Mouse (Mus musculus) neural tube, embryonic 14.5 days (tissue): Measurements from ENCODE around the gene Celf2. TPM values are rescaled to one million over a fixed set of nuclear protein-coding genes. Genes with fewer than 3 reads are reported as not detected.

Source experiments
- ATAC-seq: fragments of 200-750 bp; cut with Nextera tagmentation; 2 replicates; pipeline ENCODE4 v1.8.0; 2017; ENCODE audit warnings: low read depth, mild to moderate bottlenecking, moderate TSS enrichment, moderate library complexity
- H3K27ac ChIP-seq: fragments of 300-500 bp; sonication (generic); 2 replicates; pipeline ENCODE4 v1.5.1; 2014; ENCODE audit warnings: low read depth, mild to moderate bottlenecking, control low read depth, low read length, moderate library complexity, mixed read lengths
- H3K27me3 ChIP-seq: fragments of 300-500 bp; sonication (generic); 2 replicates; pipeline ENCODE4 v1.6.1; 2014; ENCODE audit warnings: low read length; ENCODE audit not compliant: control insufficient read depth, insufficient read depth
- H3K36me3 ChIP-seq: fragments of 300-500 bp; sonication (generic); 2 replicates; pipeline ENCODE4 v1.6.1; 2014; ENCODE audit warnings: low read length, mixed read lengths; ENCODE audit not compliant: control insufficient read depth, insufficient read depth
- H3K4me1 ChIP-seq: fragments of 300-500 bp; sonication (generic); 2 replicates; pipeline ENCODE4 v1.6.1; 2014; ENCODE audit warnings: low read length; ENCODE audit not compliant: control insufficient read depth, insufficient read depth
- H3K4me2 ChIP-seq: fragments of 300-500 bp; sonication (generic); 2 replicates; pipeline ENCODE4 v1.6.1; 2014; ENCODE audit warnings: mild to moderate bottlenecking, low read depth, low read length, control low read depth
- H3K4me3 ChIP-seq: fragments of 300-500 bp; sonication (generic); 2 replicates; pipeline ENCODE4 v1.5.1; 2014; ENCODE audit warnings: low read depth, low read length, control low read depth, mixed read lengths
- H3K9ac ChIP-seq: fragments of 300-500 bp; sonication (generic); replicated peaks from 2 replicates; pipeline ENCODE4 v1.6.1; 2014; ENCODE audit warnings: low read depth, mild to moderate bottlenecking, control low read depth, low read length, mixed read lengths
- H3K9me3 ChIP-seq: fragments of 300-500 bp; sonication (generic); 2 replicates; pipeline ENCODE4 v1.6.1; 2016; ENCODE audit warnings: low read length; ENCODE audit not compliant: control insufficient read depth
- WGBS: fragments of 180-500 bp; shearing (Covaris S2); extraction: QIAGEN DNeasy Blood & Tissue Kit; methylation state at CpG from one replicate; pipeline ENCODE4 v1.1.7; 2014; 5-methylcytosine and 5-hydroxymethylcytosine counted together
- polyA plus RNA-seq: library from polyadenylated mRNA; unstranded; fragments of >200 nt; fragmentation: Nextera tagmentation; extraction: Ambion mirVana; gene quantifications from 2 replicates; pipeline ENCODE4 v1.2.1, GENCODE M21; 2014

Celf2 gene
- polyA plus RNA-seq, 1 experiment from 2014 or later, result 161 TPM

DNA sequence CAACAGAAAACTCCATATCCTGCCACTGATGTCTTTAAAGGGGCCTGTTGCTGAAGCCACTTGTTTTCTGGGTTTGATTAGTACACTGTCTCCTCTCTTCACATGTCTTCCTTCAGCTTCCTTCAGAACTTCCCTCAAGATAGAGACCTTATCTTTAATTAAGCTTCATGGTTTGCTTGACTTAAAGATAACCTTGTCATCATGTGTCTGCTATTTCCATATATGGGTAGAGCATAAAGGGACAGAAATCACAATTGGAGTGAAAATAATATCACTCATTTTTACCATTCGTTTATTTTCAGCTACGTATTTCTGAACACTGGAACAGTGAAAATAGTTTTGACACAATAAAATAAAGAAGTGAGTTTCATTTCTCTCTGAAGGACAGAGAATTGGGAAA lies 905.0 kb downstream of the Celf2 start:
- Histone ChIP-seq H3K36me3 (peaks cover 3% of the 10 kb centered on the region; the same call in 1 of the 2 replicates), H3K4me3 (no peak overlapping the region), H3K9me3 (no peaks in the 10 kb centered on the region), H3K4me1 (no peaks in the 10 kb centered on the region), H3K9ac (no peak overlapping the region), H3K4me2 (no peak overlapping the region), H3K27ac (no peak overlapping the region), H3K27me3 (no peaks in the 10 kb centered on the region)
- ATAC-seq, result no peak
- WGBS, result 91% methylated on average over 2 of the region's 2 CpGs

DNA sequence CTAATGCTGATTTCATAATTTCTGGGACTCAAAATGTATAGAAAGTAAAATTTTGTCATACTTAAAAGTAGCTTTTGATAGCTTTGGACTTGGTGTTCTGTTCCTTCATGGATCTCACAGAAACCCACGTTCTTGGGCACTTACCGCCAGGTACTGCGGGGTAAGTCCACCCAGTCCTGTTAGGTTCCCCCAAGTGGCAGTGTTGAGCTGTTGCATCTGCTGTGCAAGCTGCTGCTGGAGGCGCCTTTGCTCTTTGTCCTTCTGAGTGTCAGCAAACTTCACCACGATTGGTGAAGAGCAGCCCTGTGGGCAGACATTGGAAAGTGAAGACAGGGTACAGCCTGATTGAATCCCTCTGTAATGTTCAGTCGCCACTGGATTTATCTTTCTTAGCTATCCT lies 905.5 kb downstream of the Celf2 start:
- WGBS, result 79% methylated on average over 6 of the region's 6 CpGs
- Histone ChIP-seq H3K27ac (no peak overlapping the region), H3K4me3 (no peak overlapping the region), H3K9ac (no peak overlapping the region), H3K36me3 (peaks cover 3% of the 10 kb centered on the region; the same call in 1 of the 2 replicates), H3K4me2 (no peak overlapping the region), H3K4me1 (no peaks in the 10 kb centered on the region), H3K27me3 (no peaks in the 10 kb centered on the region), H3K9me3 (no peaks in the 10 kb centered on the region)
- ATAC-seq, result no peak

DNA sequence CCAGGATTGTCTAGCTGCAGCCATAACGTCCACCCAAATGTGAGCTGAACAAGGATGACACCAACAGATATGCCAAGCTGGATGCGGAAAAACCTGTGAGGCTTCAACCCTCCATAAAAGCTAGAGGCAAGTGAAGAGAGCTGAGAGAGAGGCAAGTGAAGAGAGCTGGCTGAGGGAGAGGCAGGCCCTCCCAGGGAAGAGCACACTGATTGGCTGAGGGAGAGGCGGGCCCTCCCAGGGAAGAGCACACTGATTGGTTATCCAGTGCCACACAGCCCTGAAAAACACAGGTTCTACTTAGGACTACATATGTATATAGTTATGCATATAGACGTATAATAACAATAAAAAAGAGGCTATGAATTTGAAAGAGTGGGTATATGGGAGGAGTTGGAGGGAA lies 907.2 kb downstream of the Celf2 start:
- H3K9ac ChIP-seq, result no peak overlapping the region
- 91% methylated on average over 4 of the region's 4 CpGs for WGBS
- no peak overlapping the region for H3K27ac ChIP-seq
- peaks cover 3% of the 10 kb centered on the region; the same call in 1 of the 2 replicates for H3K36me3 ChIP-seq
- no peaks in the 10 kb centered on the region for H3K9me3 ChIP-seq
- H3K4me2 ChIP-seq, result no peak overlapping the region
- no peaks in the 10 kb centered on the region for H3K4me1 ChIP-seq
- no peaks in the 10 kb centered on the region for H3K27me3 ChIP-seq
- ATAC-seq, result no peak
- no peak overlapping the region for H3K4me3 ChIP-seq

DNA sequence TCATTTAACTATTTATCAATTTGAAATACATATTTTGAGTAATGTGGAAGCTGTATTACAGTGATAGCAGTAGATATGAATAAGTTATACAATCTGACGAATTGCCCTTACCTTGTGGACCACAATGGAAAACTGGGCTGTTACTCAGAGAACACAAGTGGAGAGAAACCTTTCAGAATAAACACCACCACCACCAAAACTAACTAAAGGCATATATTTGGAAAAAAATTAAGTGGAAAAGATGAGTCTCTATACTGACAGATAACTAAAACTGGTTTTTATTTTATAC lies 910.5 kb downstream of the Celf2 start:
- 93% methylated on average over 1 of the region's 1 CpGs for WGBS
- no peak for ATAC-seq
- H3K36me3 ChIP-seq, result peaks cover 1% of the 10 kb centered on the region; the same call in 1 of the 2 replicates

DNA sequence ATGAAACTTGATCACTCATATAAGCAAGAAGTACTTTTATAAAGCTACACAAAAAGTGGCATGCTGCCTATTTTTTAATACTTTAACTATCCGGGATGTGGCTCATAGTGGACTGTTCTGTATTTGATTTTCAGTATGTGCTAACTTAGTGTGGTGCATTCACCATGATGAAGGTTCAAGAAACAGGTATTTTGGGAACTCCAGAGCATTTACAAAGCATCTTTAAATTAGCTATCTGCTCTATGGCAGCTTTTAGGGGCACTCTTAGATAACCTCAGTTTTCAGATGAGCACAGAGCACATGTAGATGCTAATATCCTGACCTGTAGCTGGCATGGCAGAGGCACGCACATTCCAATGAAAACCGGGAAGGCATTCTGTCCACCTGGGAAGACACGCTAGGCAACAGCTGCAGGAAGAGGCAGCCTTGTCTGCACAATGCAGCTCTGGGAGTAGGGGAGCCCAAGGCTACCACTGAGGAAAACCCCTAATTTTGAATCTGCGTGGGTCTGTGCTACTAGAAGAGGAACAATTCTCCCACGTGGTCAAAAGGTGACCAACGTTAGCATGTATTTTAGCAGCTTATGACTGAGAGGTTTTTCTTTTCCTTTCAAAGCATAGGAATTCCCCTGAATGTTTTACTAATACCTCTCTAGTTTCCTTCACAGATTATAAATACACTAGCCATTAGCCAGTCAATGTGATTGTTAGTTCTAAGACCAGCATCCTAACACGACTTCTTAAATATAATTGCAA lies 911.1 kb downstream of the Celf2 start:
- Histone ChIP-seq H3K27ac (no peak overlapping the region), H3K9me3 (no peaks in the 10 kb centered on the region), H3K27me3 (no peaks in the 10 kb centered on the region), H3K4me2 (no peak overlapping the region), H3K4me1 (peaks cover 8% of the 10 kb centered on the region; the same call in 1 of the 2 replicates), H3K9ac (no peak overlapping the region), H3K36me3 (no peaks in the 10 kb centered on the region), H3K4me3 (no peak overlapping the region)
- 87% methylated on average over 8 of the region's 8 CpGs for WGBS
- ATAC-seq, result no peak

More for the DNA sequence above, 910.5 kb downstream of the Celf2 start:
- Histone ChIP-seq H3K4me2 (no peak overlapping the region), H3K27ac (no peak overlapping the region), H3K4me1 (peaks cover 8% of the 10 kb centered on the region; the same call in 1 of the 2 replicates), H3K9ac (no peak overlapping the region), H3K27me3 (no peaks in the 10 kb centered on the region), H3K9me3 (no peaks in the 10 kb centered on the region), H3K4me3 (no peak overlapping the region)

DNA sequence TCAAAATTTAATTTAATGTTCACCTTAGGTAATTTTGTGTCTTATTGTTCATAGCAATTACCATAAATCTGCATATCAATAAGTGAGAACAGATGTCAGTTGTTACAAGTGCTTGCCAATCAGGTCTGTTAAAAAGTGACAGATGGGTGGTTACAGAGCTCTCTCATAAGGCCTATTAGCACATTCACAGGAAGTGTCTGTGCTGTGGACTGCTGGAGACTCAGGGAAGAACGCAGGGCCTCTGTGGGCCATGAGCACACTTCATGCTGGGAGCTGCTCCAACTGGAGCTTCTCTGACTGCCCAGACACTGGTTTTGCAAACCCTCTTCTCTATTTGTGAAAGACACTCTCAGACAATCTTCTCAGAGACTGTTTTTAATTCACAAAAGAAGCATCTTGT lies 914.6 kb downstream of the Celf2 start:
- Histone ChIP-seq H3K9me3 (no peaks in the 10 kb centered on the region), H3K36me3 (no peaks in the 10 kb centered on the region), H3K4me3 (no peak overlapping the region), H3K4me1 (peaks cover 8% of the 10 kb centered on the region; the same call in 1 of the 2 replicates), H3K27ac (no peak overlapping the region), H3K4me2 (no peak overlapping the region), H3K9ac (no peak overlapping the region), H3K27me3 (no peaks in the 10 kb centered on the region)
- WGBS, result 8% methylated on average over 1 of the region's 1 CpGs
- peak; percentile 89 for ATAC-seq

DNA sequence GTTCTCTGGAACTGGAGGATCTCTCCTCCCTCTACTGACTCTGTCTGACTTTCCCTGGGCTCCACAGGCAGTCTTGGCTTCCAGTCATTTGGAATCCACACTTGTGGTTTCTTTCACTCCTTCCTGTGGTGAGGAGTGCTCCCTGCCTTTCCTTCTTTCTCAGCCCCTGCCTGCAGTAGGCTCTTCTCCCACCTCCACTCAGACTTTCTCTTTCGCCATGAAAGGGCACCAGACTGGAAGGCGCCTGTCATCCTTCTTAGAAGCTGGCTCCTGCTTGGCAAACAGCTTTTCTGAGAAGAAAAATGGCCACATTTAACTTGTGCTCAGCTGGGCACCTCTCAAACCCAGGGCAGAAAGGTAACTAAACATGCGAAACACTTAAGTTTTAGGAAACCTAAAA lies 915.2 kb downstream of the Celf2 start:
- 49% methylated on average over 3 of the region's 3 CpGs for WGBS
- Histone ChIP-seq H3K4me2 (no peak overlapping the region), H3K9ac (no peak overlapping the region), H3K9me3 (no peaks in the 10 kb centered on the region), H3K27ac (0 out of 2 replicates have a peak overlapping the region, but pooled peaks have one; percentile 34), H3K4me3 (no peak overlapping the region), H3K4me1 (peaks cover 8% of the 10 kb centered on the region; the same call in 1 of the 2 replicates), H3K27me3 (no peaks in the 10 kb centered on the region), H3K36me3 (no peaks in the 10 kb centered on the region)
- 0 out of 2 replicates have a peak, but pooled peaks have one; percentile 26 for ATAC-seq

DNA sequence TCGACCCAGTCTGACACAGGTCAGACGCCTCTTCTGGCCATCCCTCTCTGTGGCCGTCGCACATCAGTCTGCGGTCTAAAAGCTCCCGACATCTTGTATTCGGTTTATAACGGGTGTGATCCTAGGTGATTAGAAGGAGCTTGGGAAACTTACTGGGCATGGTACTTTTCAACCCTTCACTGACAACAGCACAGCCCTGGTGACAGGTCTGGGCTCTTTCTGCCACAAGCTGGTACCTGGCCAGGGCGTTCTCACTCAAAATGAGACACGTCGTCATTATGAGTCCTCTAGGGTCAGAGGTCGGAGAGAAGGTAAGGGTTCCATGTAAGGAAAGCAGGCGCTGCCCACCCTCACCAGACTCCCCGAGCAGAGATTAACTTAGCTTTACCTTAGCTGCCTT lies 915.6 kb downstream of the Celf2 start:
- 84% methylated on average over 14 of the region's 14 CpGs for WGBS
- no peak overlapping the region for H3K27ac ChIP-seq
- ATAC-seq, result peak; percentile 55; the same call in 1 of the 2 replicates

DNA sequence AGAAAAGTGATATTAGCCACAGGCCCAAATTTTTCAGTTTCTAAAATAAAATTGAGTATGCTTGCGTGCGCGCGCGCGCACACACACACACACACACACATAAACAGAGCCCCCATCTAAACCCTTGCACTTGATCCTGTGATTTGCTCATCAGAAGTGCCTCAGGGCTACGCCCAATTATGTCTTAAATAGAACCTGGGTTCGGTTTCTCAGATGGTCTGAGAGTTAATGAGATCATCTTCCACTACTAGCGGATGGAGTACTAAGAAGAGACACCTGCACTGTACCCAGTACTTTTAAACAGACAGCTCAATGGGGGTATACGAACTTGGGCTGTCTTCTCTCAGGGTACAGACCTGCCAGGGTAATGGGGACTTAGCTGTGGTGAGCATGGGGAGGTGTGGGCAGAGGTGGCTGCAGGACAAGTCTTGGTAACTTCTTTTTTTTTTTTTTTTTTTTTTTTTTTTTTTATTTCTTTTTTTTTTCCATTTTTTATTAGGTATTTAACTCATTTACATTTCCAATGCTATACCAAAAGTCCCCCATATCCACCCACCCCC lies 923.2 kb downstream of the Celf2 start:
- no peak for ATAC-seq
- WGBS, result 92% methylated on average over 10 of the region's 10 CpGs

More for the DNA sequence above, 915.6 kb downstream of the Celf2 start:
- peaks cover 8% of the 10 kb centered on the region; the same call in 1 of the 2 replicates for H3K4me1 ChIP-seq
- no peaks in the 10 kb centered on the region for H3K27me3 ChIP-seq
- no peak overlapping the region for H3K4me2 ChIP-seq
- no peaks in the 10 kb centered on the region for H3K9me3 ChIP-seq
- no peak overlapping the region for H3K4me3 ChIP-seq
- H3K9ac ChIP-seq, result no peak overlapping the region
- no peaks in the 10 kb centered on the region for H3K36me3 ChIP-seq

More for the DNA sequence above, 923.2 kb downstream of the Celf2 start:
- Histone ChIP-seq H3K27me3 (no peaks in the 10 kb centered on the region), H3K36me3 (peaks cover 14% of the 10 kb centered on the region), H3K27ac (no peak overlapping the region), H3K4me2 (no peak overlapping the region), H3K9ac (no peak overlapping the region), H3K4me1 (no peaks in the 10 kb centered on the region), H3K9me3 (no peaks in the 10 kb centered on the region), H3K4me3 (no peak overlapping the region)
